Mouse (Mus musculus) midbrain, embryonic 10.5 days (tissue): Measurements from ENCODE around the gene Caps2. TPM values are rescaled to one million over a fixed set of nuclear protein-coding genes. Genes with fewer than 3 reads are reported as not detected.
"Not testable (repeated sequence)": the region's sequence is repeated elsewhere in the genome, so short reads cannot be mapped to it uniquely, and the experiment has no call there.

Source experiments
- DNase-seq: peaks from one replicate; pipeline ENCODE4 v3.0.0-alpha.2; 2017; ENCODE audit warnings: low spot score
- H3K27ac ChIP-seq: fragments of 300-500 bp; sonication (generic); replicated peaks from 2 replicates; pipeline ENCODE4 v1.5.1; 2016; ENCODE audit warnings: mild to moderate bottlenecking
- H3K27me3 ChIP-seq: fragments of 300-500 bp; sonication (generic); 2 replicates; pipeline ENCODE4 v1.6.1; 2016; ENCODE audit warnings: low read depth, mild to moderate bottlenecking; ENCODE audit not compliant: poor library complexity, severe bottlenecking
- H3K36me3 ChIP-seq: fragments of 300-500 bp; sonication (generic); 2 replicates; pipeline ENCODE4 v1.6.1; 2016; ENCODE audit warnings: mild to moderate bottlenecking, moderate library complexity
- H3K4me1 ChIP-seq: fragments of 300-500 bp; sonication (generic); 2 replicates; pipeline ENCODE4 v1.6.1; 2016
- H3K4me3 ChIP-seq: fragments of 300-500 bp; sonication (generic); 2 replicates; pipeline ENCODE4 v1.5.1; 2016; ENCODE audit warnings: mild to moderate bottlenecking, moderate library complexity
- H3K9me3 ChIP-seq: fragments of 300-500 bp; sonication (generic); replicated peaks from 2 replicates; pipeline ENCODE4 v1.6.1; 2016; ENCODE audit warnings: mild to moderate bottlenecking
- WGBS: fragments of 180-500 bp; shearing (Covaris S2); methylation state at CpG from one replicate; pipeline ENCODE4 v1.1.7; 2016; 5-methylcytosine and 5-hydroxymethylcytosine counted together
- polyA plus RNA-seq: library from polyadenylated mRNA; unstranded; fragments of >200 nt; fragmentation: Nextera tagmentation; extraction: Ambion mirVana; gene quantifications from 2 replicates; pipeline ENCODE4 v1.2.1, GENCODE M21; 2016

Gene Caps2
- 0.30 and 0.31 TPM in 2 replicates for polyA plus RNA-seq

GRCm38 (mm10) chr10:112163168-112163766, at the start of gene Caps2:
Gene Caps2 (plus strand): TSS chr10:112163621.
- no peaks in the 10 kb centered on the region for H3K9me3 ChIP-seq
- WGBS = 32% methylated on average over 4 of the region's 4 CpGs
- H3K27ac ChIP-seq = peak within 1 kb of the TSS; percentile 76
- DNase-seq = peak; percentile 67
- peaks cover 21% of the 10 kb centered on the region for H3K4me1 ChIP-seq
- H3K27me3 ChIP-seq = no peaks in the 10 kb centered on the region
- peak within 1 kb of the TSS; percentile 31; the same call in 1 of the 2 replicates for H3K4me3 ChIP-seq
- no peaks in the 10 kb centered on the region for H3K36me3 ChIP-seq

DNA sequence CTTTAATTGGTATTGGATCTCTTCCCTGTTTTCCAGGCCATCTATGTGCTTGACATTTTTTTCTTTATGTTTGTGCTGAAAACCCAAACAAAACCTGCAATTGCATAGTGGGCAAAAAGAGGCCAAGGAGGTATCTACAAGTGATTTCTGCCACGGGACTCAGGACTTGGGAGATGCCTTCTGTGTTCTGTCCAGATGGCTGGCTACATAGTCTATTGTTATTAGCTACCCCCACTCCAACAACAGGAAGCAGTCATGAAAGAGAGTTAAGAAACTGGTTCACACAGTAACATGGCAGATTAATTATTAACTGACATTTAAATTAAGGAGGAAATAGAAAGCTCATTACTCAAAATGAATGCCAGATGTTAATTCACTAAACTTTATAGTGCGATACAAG, 38.3 kb upstream of the Caps2 start:
- DNase-seq, H3K27me3 ChIP-seq, H3K36me3 ChIP-seq, H3K4me1 ChIP-seq, H3K27ac ChIP-seq, H3K4me3 ChIP-seq, H3K9me3 ChIP-seq: not testable (repeated sequence)
- WGBS = 70% methylated on average over 2 of the region's 2 CpGs

GRCm38 (mm10) chr10:112127682-112128230, 35.7 kb upstream of the Caps2 start:
- H3K4me3 ChIP-seq, H3K36me3 ChIP-seq, H3K4me1 ChIP-seq, H3K27ac ChIP-seq, H3K27me3 ChIP-seq, DNase-seq, H3K9me3 ChIP-seq: not testable (repeated sequence)
- WGBS = 81% methylated on average over 6 of the region's 6 CpGs

GRCm38 (mm10) chr10:112132194-112132593, 31.2 kb upstream of the Caps2 start:
- no peak for DNase-seq
- Histone ChIP-seq H3K4me1 (no peaks in the 10 kb centered on the region), H3K4me3 (no peak overlapping the region), H3K36me3 (no peaks in the 10 kb centered on the region), H3K9me3 (no peaks in the 10 kb centered on the region), H3K27me3 (no peaks in the 10 kb centered on the region), H3K27ac (no peak overlapping the region)
- WGBS = 90% methylated on average over 3 of the region's 3 CpGs

DNA sequence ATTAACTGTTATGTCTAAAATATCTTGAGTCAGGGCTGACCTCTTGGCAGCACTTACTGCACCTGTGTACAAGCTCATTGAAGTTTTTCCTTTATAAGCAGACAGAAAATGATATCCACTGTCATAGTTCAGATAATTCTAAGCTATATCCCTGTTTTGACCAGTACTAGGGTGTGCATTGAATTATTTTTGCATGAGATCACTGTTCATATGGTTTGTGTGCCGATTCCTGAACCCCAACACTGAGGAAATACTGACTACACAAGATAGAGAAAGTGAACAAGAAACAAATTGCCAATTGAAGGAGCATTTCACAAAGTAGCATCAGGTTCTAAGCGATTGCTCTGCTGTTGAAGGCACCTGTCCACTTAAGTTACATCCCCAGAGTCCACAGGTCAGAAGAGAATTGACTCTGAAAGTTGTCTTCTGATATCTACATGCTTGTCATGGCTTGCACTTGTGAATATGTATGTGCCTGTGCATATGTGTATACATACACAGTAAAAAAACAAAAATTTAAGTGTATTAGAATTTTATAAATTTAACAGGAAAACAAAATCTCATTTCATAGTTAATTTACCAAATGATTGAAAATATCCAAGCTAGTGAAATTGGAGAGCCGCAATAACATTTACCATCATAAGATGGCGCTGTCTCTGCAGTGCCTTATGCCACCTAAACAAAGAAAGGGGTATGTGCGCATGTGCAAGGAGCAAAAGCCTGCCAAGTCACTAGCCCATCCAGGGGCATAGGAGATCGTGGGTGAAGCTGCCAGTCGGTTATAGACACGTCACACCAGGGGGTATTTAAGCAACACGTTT, 25.2 kb upstream of the Caps2 start:
- peak overlapping the region; percentile 42 for H3K4me3 ChIP-seq
- H3K27ac ChIP-seq = peak overlapping the region; percentile 73
- DNase-seq = peak; percentile 74
- H3K27me3 ChIP-seq = no peaks in the 10 kb centered on the region
- 19% methylated on average over 9 of the region's 9 CpGs for WGBS
- H3K4me1 ChIP-seq = no peaks in the 10 kb centered on the region
- H3K36me3 ChIP-seq = no peaks in the 10 kb centered on the region
- no peaks in the 10 kb centered on the region for H3K9me3 ChIP-seq

DNA sequence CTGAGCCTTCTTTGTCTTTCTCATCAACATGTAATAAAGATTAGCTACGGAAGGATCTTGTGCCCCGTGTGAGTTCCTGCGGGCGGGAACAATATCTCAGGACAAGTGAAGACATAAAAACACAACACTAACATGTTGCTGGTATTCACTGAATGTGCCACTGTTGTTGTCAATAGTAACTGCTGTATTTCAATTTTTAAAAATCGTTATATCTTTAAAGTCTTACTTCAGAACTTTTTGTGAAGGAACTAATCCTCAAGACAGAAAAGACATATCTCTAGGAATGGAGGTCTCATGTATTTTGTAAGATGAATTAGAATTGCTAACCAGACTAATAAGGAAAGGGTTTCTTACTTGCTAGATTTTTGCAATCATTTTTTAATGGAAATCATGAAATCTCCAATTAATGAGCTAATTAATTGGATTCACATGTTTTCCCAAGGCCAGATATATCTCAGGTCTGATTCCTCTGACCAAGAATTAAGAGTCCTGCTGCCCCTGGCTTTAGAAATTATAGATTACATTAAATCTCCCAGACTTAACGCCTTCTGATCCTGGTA, 24.5 kb upstream of the Caps2 start:
- no peaks in the 10 kb centered on the region for H3K36me3 ChIP-seq
- DNase-seq = no peak
- no peaks in the 10 kb centered on the region for H3K27me3 ChIP-seq
- peak overlapping the region; percentile 42 for H3K4me3 ChIP-seq
- no peaks in the 10 kb centered on the region for H3K4me1 ChIP-seq
- peak overlapping the region; percentile 73 for H3K27ac ChIP-seq
- 46% methylated on average over 6 of the region's 6 CpGs for WGBS
- H3K9me3 ChIP-seq = no peaks in the 10 kb centered on the region

DNA sequence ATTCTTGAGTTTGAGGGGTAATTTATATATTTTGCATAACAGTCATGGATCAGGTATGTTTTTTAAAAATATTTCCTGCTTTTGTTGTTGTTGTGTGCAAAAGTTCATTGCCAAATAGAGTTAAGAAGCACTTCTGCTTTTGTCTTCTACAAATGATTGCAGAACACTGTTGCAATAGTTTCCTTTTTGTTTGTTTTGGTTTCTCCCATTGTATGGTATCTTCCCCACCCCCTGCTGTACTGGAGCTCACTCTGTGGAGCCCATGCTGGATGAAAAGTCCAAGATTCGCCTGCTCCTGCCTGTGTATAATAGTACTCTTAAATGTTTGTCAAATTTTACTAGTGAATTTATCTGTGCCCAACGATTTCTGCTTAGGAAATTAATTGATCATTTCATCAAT, 23.6 kb upstream of the Caps2 start:
- Histone ChIP-seq H3K9me3 (no peaks in the 10 kb centered on the region), H3K4me3 (no peak overlapping the region), H3K36me3 (no peaks in the 10 kb centered on the region), H3K27me3 (no peaks in the 10 kb centered on the region), H3K4me1 (no peaks in the 10 kb centered on the region), H3K27ac (no peak overlapping the region)
- DNase-seq = no peak
- WGBS = 56% methylated on average over 2 of the region's 2 CpGs

- H3K27me3 ChIP-seq, H3K27ac ChIP-seq, H3K9me3 ChIP-seq, H3K36me3 ChIP-seq: not testable (repeated sequence)
- WGBS = 24% methylated on average over 15 of the region's 15 CpGs
- peak; percentile 87 for DNase-seq
- 0 out of 2 replicates have a peak within 1 kb of the TSS, but pooled peaks have one; percentile 9 for H3K4me3 ChIP-seq
- peaks cover 21% of the 10 kb centered on the region for H3K4me1 ChIP-seq
These were observed 3.4 kb upstream of the Caps2 start, which contains the start of gene Glipr1l3 for GRCm38 (mm10) chr10:112159882-112160560. Gene Glipr1l3 (minus strand): TSS chr10:112160327.

GRCm38 (mm10) chr10:112177027-112177426, 13.6 kb downstream of the Caps2 start:
- not testable (repeated sequence) for H3K9me3 ChIP-seq, H3K4me1 ChIP-seq, H3K36me3 ChIP-seq, DNase-seq, H3K4me3 ChIP-seq, H3K27me3 ChIP-seq, H3K27ac ChIP-seq
- WGBS = 45% methylated on average over 13 of the region's 13 CpGs

DNA sequence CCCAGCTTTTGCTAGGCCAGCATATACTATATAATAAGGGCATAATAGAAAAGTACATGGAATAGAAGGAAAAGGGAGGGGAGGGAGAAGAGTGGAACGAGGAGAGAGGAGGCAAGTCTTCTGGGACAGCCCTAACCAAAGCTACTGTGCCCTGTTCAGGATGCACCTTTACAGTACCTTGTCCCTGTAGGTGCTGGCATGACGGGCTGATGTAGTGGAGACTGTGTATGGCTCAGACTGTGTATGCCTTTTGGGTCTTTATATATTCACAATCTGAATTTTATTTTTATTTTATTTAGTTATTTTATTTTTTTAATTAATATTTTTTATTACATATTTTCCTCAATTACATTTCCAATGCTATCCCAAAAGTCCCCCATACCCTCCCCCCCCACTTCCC, 30.5 kb downstream of the Caps2 start:
- H3K4me1 ChIP-seq, H3K9me3 ChIP-seq, H3K4me3 ChIP-seq, DNase-seq, H3K36me3 ChIP-seq, H3K27ac ChIP-seq, H3K27me3 ChIP-seq: not testable (repeated sequence)
- WGBS = 90% methylated on average over 2 of the region's 2 CpGs

DNA sequence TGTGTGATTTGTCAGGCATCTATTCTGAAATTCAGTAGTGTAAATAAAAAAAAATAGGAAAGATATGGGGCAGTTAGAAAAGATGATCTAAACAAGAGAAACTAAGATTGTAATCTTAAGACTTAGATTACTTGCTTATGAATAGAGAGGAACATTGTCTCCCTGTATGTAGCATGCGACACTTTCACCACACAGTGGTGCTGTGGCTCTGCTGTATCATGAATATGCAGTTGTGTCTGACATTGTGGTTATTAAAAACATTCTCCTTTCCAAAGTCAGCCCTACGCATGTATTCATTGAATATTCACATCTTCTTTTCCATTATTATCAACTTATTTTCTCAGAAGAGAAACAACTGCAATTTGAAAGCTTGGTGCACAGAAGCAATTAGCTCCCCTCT, 40.0 kb downstream of the Caps2 start:
- H3K4me1 ChIP-seq = no peaks in the 10 kb centered on the region
- WGBS = 71% methylated on average over 2 of the region's 2 CpGs
- no peaks in the 10 kb centered on the region for H3K27me3 ChIP-seq
- no peak overlapping the region for H3K4me3 ChIP-seq
- DNase-seq = peak; percentile 13
- no peaks in the 10 kb centered on the region for H3K9me3 ChIP-seq
- no peaks in the 10 kb centered on the region for H3K36me3 ChIP-seq
- no peak overlapping the region for H3K27ac ChIP-seq

- H3K9me3 ChIP-seq = no peaks in the 10 kb centered on the region
- 86% methylated on average over 1 of the region's 1 CpGs for WGBS
- H3K27me3 ChIP-seq = no peaks in the 10 kb centered on the region
- no peak overlapping the region for H3K27ac ChIP-seq
- no peaks in the 10 kb centered on the region for H3K4me1 ChIP-seq
- H3K36me3 ChIP-seq = no peaks in the 10 kb centered on the region
- no peak for DNase-seq
- no peak overlapping the region for H3K4me3 ChIP-seq
These were observed 63.7 kb downstream of the Caps2 start for GRCm38 (mm10) chr10:112227073-112227472.
